Mouse (Mus musculus) hindbrain, embryonic 13.5 days (tissue): Measurements from ENCODE around the gene Cd209a. TPM values are rescaled to one million over a fixed set of nuclear protein-coding genes. Genes with fewer than 3 reads are reported as not detected.
A peak's percentile ranks its signal among the peaks of the same experiment; 100 is the strongest.
"Not testable (repeated sequence)": the region's sequence is repeated elsewhere in the genome, so short reads cannot be mapped to it uniquely, and the experiment has no call there.

Experiments used
- ATAC-seq: fragments of 200-750 bp; cut with Nextera tagmentation; 2 replicates; pipeline ENCODE4 v1.8.0; 2017; ENCODE audit warnings: moderate TSS enrichment; ENCODE audit not compliant: low FRiP score
- H3K27ac ChIP-seq: fragments of 300-500 bp; sonication (generic); 2 replicates; pipeline ENCODE4 v1.5.1; 2015; ENCODE audit warnings: inconsistent platforms, mild to moderate bottlenecking, moderate library complexity
- H3K27me3 ChIP-seq: fragments of 300-500 bp; sonication (generic); 2 replicates; pipeline ENCODE4 v1.6.1; 2015; ENCODE audit warnings: mild to moderate bottlenecking, inconsistent platforms
- H3K36me3 ChIP-seq: fragments of 300-500 bp; sonication (generic); 2 replicates; pipeline ENCODE4 v1.6.1; 2015; ENCODE audit warnings: mild to moderate bottlenecking, inconsistent platforms
- H3K4me1 ChIP-seq: fragments of 300-500 bp; sonication (generic); replicated peaks from 2 replicates; pipeline ENCODE4 v1.6.1; 2015; ENCODE audit warnings: inconsistent platforms
- H3K4me2 ChIP-seq: fragments of 300-500 bp; sonication (generic); 2 replicates; pipeline ENCODE4 v1.6.1; 2015; ENCODE audit warnings: inconsistent platforms, mild to moderate bottlenecking, moderate library complexity
- H3K4me3 ChIP-seq: fragments of 300-500 bp; sonication (generic); 2 replicates; pipeline ENCODE4 v1.5.1; 2015; ENCODE audit warnings: mild to moderate bottlenecking, inconsistent platforms
- H3K9ac ChIP-seq: fragments of 300-500 bp; sonication (generic); 2 replicates; pipeline ENCODE4 v1.6.1; 2015; ENCODE audit warnings: mild to moderate bottlenecking, inconsistent platforms
- H3K9me3 ChIP-seq: fragments of 300-500 bp; sonication (generic); 2 replicates; pipeline ENCODE4 v1.6.1; 2016; ENCODE audit warnings: inconsistent platforms
- WGBS: fragments of 180-500 bp; shearing (Covaris S2); methylation state at CpG from one replicate; pipeline ENCODE4 v1.1.7; 2015; 5-methylcytosine and 5-hydroxymethylcytosine counted together
- polyA plus RNA-seq: library from polyadenylated mRNA; unstranded; fragments of >200 nt; fragmentation: Nextera tagmentation; extraction: Ambion mirVana; gene quantifications from 2 replicates; pipeline ENCODE4 v1.2.1, GENCODE M21; 2015

The Cd209a gene
- not detected in 2 replicates for polyA plus RNA-seq

DNA sequence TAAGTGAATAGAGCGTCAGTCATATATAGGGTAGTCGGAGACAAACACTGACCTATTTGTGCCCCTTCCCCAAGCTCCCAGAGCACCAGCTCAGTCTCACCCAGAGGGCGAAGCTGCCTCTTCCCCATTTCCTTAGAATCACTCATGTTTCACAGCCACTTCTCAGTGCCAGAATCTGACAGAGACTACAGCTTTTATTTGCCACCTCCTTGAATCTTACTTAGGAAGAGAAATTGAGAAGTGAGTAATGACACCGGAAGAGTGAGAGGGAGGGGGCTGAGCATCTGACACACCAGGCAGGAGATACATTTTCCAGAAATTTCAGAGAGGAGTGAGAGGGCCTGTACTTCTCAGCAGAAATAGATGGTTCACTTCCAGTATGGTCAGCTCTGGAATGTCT lies at the start of gene Cd209a:
Gene Cd209a, minus strand, starts transcription at position 224 of the 400 bp plus-strand sequence.
- no peak for ATAC-seq
- 89% methylated on average over 4 of the region's 4 CpGs for WGBS
- Histone ChIP-seq H3K4me1 (no peaks in the 10 kb centered on the region), H3K36me3 (no peaks in the 10 kb centered on the region), H3K4me2 (no peak within 1 kb of the TSS), H3K9me3 (peaks cover 4% of the 10 kb centered on the region; the same call in 1 of the 2 replicates), H3K4me3 (no peak within 1 kb of the TSS), H3K27me3 (no peaks in the 10 kb centered on the region), H3K9ac (no peak within 1 kb of the TSS), H3K27ac (no peak within 1 kb of the TSS)

DNA sequence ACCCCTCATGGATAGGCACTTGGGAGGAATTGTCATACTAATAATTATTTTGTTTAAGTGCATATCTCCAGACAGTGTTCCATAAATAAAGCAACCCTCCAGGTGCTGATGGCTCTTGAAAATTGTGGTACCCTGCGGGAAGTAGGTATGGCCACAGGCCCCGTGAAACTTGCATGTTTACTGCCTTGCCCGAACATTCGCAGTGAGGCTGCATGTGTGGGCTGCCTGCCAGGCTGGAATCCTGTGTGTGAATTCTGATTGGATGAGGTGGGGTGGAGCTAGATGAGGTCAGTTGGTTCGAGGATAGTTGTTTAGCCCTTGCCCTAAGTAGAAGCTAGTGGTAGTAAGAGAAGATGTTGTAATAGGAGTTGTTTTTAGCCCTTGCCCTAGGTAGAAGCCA lies 19.9 kb upstream of the Cd209a start:
- 86% methylated on average over 5 of the region's 5 CpGs for WGBS
- H3K9ac ChIP-seq, H3K27ac ChIP-seq, H3K27me3 ChIP-seq, H3K4me1 ChIP-seq, H3K4me2 ChIP-seq, H3K36me3 ChIP-seq, ATAC-seq, H3K4me3 ChIP-seq: not testable (repeated sequence)
- peaks cover 27% of the 10 kb centered on the region for H3K9me3 ChIP-seq

DNA sequence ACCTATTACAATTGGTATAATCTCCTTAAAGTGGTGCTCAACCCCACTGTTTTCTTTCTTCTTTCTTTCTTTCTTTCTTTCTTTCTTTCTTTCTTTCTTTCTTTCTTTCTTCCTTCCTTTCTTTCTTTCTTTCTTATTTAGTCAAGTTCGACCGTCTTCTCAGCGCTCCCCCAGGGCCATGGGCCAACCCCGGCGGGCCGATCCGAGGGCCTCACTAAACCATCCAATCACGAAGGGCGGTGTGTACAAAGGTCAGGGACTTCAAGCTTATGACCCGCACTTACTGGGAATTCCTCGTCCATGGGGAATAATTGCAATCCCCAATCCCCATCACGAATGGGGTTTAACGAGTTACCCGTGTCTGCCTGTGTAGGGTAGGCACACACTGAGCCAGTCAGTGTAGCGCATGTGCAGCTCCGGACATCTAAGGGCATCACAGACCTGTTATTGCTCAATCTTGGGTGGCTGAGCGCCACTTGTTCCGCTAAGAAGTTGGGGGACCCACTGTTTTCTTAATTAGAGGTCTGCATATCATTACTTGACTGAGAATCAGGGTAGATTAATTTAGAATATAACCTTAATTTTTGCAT lies 5.6 kb upstream of the Cd209a start:
- no peak overlapping the region for H3K4me3 ChIP-seq
- no peak overlapping the region for H3K4me2 ChIP-seq
- no peaks in the 10 kb centered on the region for H3K36me3 ChIP-seq
- ATAC-seq = peak; percentile 96
- H3K27me3 ChIP-seq = no peaks in the 10 kb centered on the region
- no peak overlapping the region for H3K27ac ChIP-seq
- H3K9ac ChIP-seq = no peak overlapping the region
- whole genome bisulfite sequencing = 67% methylated on average over 18 of the region's 18 CpGs
- H3K9me3 ChIP-seq = peaks cover 6% of the 10 kb centered on the region; the same call in 1 of the 2 replicates
- H3K4me1 ChIP-seq = no peaks in the 10 kb centered on the region

- Histone ChIP-seq H3K4me2 (no peak overlapping the region), H3K36me3 (no peaks in the 10 kb centered on the region), H3K9me3 (no peaks in the 10 kb centered on the region), H3K27me3 (no peaks in the 10 kb centered on the region), H3K27ac (no peak overlapping the region), H3K4me3 (no peak overlapping the region), H3K4me1 (no peaks in the 10 kb centered on the region), H3K9ac (no peak overlapping the region)
- ATAC-seq = no peak
- WGBS = 90% methylated on average over 2 of the region's 2 CpGs
These were observed 11.8 kb downstream of the Cd209a start for GRCm38 (mm10) chr8:3736947-3737346.

DNA sequence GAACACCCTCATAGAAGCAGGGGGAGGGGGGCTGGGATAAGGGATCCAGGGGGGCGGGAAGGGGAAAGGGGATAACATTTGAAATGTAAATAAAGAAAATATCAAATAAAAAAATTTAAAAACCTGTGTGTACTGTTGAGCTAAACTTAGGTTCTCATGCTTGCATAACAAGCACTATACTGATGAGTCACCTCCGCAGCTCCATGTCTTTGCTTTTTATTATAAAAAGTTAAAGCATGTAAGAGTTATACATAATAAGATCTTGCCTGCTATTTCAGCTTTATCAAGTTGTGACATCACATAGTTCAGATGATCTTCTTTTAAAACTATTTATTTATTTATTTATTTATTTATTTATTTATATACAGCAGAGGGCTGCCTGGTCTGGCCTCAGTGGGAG lies 13.2 kb downstream of the Cd209a start:
- ATAC-seq = no peak
- no peaks in the 10 kb centered on the region for H3K4me1 ChIP-seq
- 92% methylated on average over 2 of the region's 2 CpGs for WGBS
- H3K9me3 ChIP-seq = no peaks in the 10 kb centered on the region
- no peak overlapping the region for H3K9ac ChIP-seq
- no peak overlapping the region for H3K27ac ChIP-seq
- H3K36me3 ChIP-seq = no peaks in the 10 kb centered on the region
- H3K27me3 ChIP-seq = no peaks in the 10 kb centered on the region
- no peak overlapping the region for H3K4me3 ChIP-seq
- no peak overlapping the region for H3K4me2 ChIP-seq

DNA sequence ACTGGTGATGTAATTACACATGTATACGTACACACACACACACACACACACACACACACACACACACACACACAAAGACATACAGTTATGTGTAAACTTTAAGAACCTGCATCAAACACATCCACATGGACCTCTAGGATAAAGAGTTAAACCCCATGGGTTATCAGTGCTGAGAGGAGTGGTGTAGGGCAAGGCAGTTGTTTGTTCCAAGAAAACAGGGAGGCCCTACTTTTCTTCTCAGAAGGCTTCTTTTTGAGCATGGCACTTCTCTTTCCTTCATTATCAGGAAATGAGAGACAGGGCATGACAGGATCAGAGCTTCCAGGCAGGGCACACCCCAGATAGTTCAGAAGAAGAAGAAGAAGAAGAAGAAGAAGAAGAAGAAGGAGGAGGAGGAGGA lies 14.7 kb downstream of the Cd209a start:
- no peak overlapping the region for H3K9ac ChIP-seq
- no peaks in the 10 kb centered on the region for H3K4me1 ChIP-seq
- WGBS = 59% methylated on average over 1 of the region's 1 CpGs
- H3K4me3 ChIP-seq = no peak overlapping the region
- no peak overlapping the region for H3K4me2 ChIP-seq
- H3K27ac ChIP-seq = no peak overlapping the region
- no peak for ATAC-seq
- no peaks in the 10 kb centered on the region for H3K27me3 ChIP-seq
- no peaks in the 10 kb centered on the region for H3K36me3 ChIP-seq
- no peaks in the 10 kb centered on the region for H3K9me3 ChIP-seq

- no peak overlapping the region for H3K4me2 ChIP-seq
- ATAC-seq = no peak
- H3K27ac ChIP-seq = no peak overlapping the region
- 45% methylated on average over 1 of the region's 1 CpGs for WGBS
- no peaks in the 10 kb centered on the region for H3K27me3 ChIP-seq
- H3K9me3 ChIP-seq = no peaks in the 10 kb centered on the region
- no peak overlapping the region for H3K4me3 ChIP-seq
- H3K9ac ChIP-seq = no peak overlapping the region
- 0 out of 2 replicates have a peak, but pooled peaks cover 3% of the 10 kb centered on the region for H3K4me1 ChIP-seq
- H3K36me3 ChIP-seq = no peaks in the 10 kb centered on the region
These were observed 27.7 kb downstream of the Cd209a start for GRCm38 (mm10) chr8:3721041-3721440.

- no peak within 1 kb of the TSS for H3K9ac ChIP-seq
- no peak within 1 kb of the TSS for H3K4me2 ChIP-seq
- no peaks in the 10 kb centered on the region for H3K9me3 ChIP-seq
- H3K4me3 ChIP-seq = no peak within 1 kb of the TSS
- no peaks in the 10 kb centered on the region for H3K27me3 ChIP-seq
- ATAC-seq = no peak
- 0 out of 2 replicates have a peak, but pooled peaks cover 3% of the 10 kb centered on the region for H3K4me1 ChIP-seq
- no peak within 1 kb of the TSS for H3K27ac ChIP-seq
- no peaks in the 10 kb centered on the region for H3K36me3 ChIP-seq
- 84% methylated on average over 5 of the region's 5 CpGs for WGBS
These were observed 28.2 kb downstream of the Cd209a start, which contains the start of gene Clec4g for GRCm38 (mm10) chr8:3720551-3720950. Gene Clec4g (minus strand): TSS chr8:3720651.

- Histone ChIP-seq H3K4me3 (no peak overlapping the region), H3K36me3 (no peaks in the 10 kb centered on the region), H3K4me2 (no peak overlapping the region), H3K9ac (no peak overlapping the region), H3K27me3 (no peaks in the 10 kb centered on the region), H3K27ac (no peak overlapping the region), H3K9me3 (no peaks in the 10 kb centered on the region), H3K4me1 (0 out of 2 replicates have a peak, but pooled peaks cover 3% of the 10 kb centered on the region)
- ATAC-seq = no peak
- 19% methylated on average over 14 of the region's 14 CpGs for WGBS
These were observed 30.2 kb downstream of the Cd209a start for GRCm38 (mm10) chr8:3718559-3718958.

- no peak for ATAC-seq
These were observed 31.3 kb downstream of the Cd209a start for GRCm38 (mm10) chr8:3717321-3717954.

DNA sequence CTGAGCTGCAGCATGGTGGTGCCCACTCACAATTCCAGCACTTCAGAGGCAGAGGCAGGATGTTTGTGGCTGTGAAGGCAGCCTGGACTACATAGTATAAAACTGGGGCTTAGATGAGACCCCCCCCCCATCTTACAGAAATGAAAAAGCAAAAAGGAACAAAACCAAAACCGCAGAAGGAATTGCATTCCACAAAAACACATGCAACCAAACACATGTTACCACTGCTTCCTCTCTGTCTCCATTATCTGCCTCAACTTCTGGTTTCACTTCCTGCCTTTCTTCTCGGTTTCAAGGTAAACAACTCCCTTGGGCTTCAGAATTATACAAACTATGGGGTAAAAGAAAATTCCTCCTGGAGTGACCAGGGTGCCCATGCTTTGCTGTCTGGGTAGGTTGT lies 37.1 kb downstream of the Cd209a start:
- Histone ChIP-seq H3K9ac (no peak overlapping the region), H3K27me3 (no peaks in the 10 kb centered on the region), H3K4me2 (no peak overlapping the region), H3K36me3 (no peaks in the 10 kb centered on the region), H3K9me3 (no peaks in the 10 kb centered on the region), H3K4me3 (no peak overlapping the region), H3K4me1 (no peaks in the 10 kb centered on the region), H3K27ac (no peak overlapping the region)
- 63% methylated on average over 2 of the region's 2 CpGs for WGBS
- ATAC-seq = no peak

More at GRCm38 (mm10) chr8:3717321-3717954, 31.3 kb downstream of the Cd209a start:
- no peak overlapping the region for H3K9ac ChIP-seq
- H3K4me3 ChIP-seq = no peak overlapping the region
- WGBS = 89% methylated on average over 12 of the region's 12 CpGs
- H3K9me3 ChIP-seq = no peaks in the 10 kb centered on the region
- no peaks in the 10 kb centered on the region for H3K27me3 ChIP-seq
- H3K27ac ChIP-seq = no peak overlapping the region
- 0 out of 2 replicates have a peak, but pooled peaks cover 3% of the 10 kb centered on the region for H3K4me1 ChIP-seq
- no peak overlapping the region for H3K4me2 ChIP-seq
- no peaks in the 10 kb centered on the region for H3K36me3 ChIP-seq

GRCm38 (mm10) chr8:3710312-3710711 lies 38.5 kb downstream of the Cd209a start:
- Histone ChIP-seq H3K4me3 (no peak overlapping the region), H3K27ac (no peak overlapping the region), H3K4me1 (no peaks in the 10 kb centered on the region), H3K27me3 (no peaks in the 10 kb centered on the region), H3K9ac (no peak overlapping the region), H3K4me2 (no peak overlapping the region), H3K9me3 (no peaks in the 10 kb centered on the region), H3K36me3 (no peaks in the 10 kb centered on the region)
- WGBS = 90% methylated on average over 3 of the region's 3 CpGs
- no peak for ATAC-seq

- ATAC-seq = no peak
- 76% methylated on average over 7 of the region's 7 CpGs for WGBS
- H3K4me1 ChIP-seq = no peaks in the 10 kb centered on the region
- no peak overlapping the region for H3K9ac ChIP-seq
- no peaks in the 10 kb centered on the region for H3K27me3 ChIP-seq
- H3K36me3 ChIP-seq = no peaks in the 10 kb centered on the region
- no peak overlapping the region for H3K27ac ChIP-seq
- H3K9me3 ChIP-seq = no peaks in the 10 kb centered on the region
- no peak overlapping the region for H3K4me2 ChIP-seq
- H3K4me3 ChIP-seq = no peak overlapping the region
These were observed 41.2 kb downstream of the Cd209a start for GRCm38 (mm10) chr8:3707611-3708010.
